ENCODE assay signal across 7 mouse cellular contexts in genomic region chr12:8884426-8885145, GRCm38 (mm10). TPM values are rescaled to one million over a fixed set of nuclear protein-coding genes. Genes with fewer than 3 reads are reported as not detected.
DNase-seq lines count a peak whose midpoint lies in the region; ATAC-seq and TF ChIP-seq lines count a peak whose summit lies in the region.

No protein-coding gene starts in this region.

- WGBS in limb, embryonic 11.5 days, result 19% methylated on average over 13 of the region's 13 CpGs

- H3K4me3 ChIP-seq in limb, embryonic 11.5 days (ENCODE audit: low read depth, low read length), result no peak overlapping the region

- ATAC-seq in limb, embryonic 11.5 days (ENCODE audit: insufficient number of reproducible peaks, low FRiP score, low TSS enrichment, low read depth), result peak; percentile 14; the same call in 1 of the 2 replicates
- ATAC-seq in erythroid progenitor cell, adult 5-6 weeks (replicated peaks; ENCODE audit: low FRiP score, poor library complexity, severe bottlenecking), result no peak

- no peak for TF ChIP-seq CTCF in brain, embryonic 14.5 days (IDR thresholded peaks at IDR 0.05; ENCODE audit: borderline replicate concordance, extremely low read depth, insufficient read depth, insufficient read length)

- H3K4me1 ChIP-seq in limb, embryonic 11.5 days (ENCODE audit: control insufficient read depth, insufficient read depth, low read length), result peaks cover 16% of the 10 kb centered on the region

- TF ChIP-seq POLR2A in brain, embryonic 14.5 days (IDR thresholded peaks at IDR 0.05; ENCODE audit: borderline replicate concordance, extremely low read depth, insufficient read depth, insufficient read length, poor library complexity, severe bottlenecking), result no peak

- peak overlapping the region; percentile 13; the same call in 1 of the 2 replicates for H3K4me2 ChIP-seq in limb, embryonic 11.5 days (ENCODE audit: low read depth, severe bottlenecking)

- H3K27ac ChIP-seq in limb, embryonic 11.5 days (replicated peaks; ENCODE audit: low read depth, low read length), result peak overlapping the region; percentile 43; the same call in 1 of the 2 replicates

- H3K36me3 ChIP-seq in limb, embryonic 11.5 days (ENCODE audit: control insufficient read depth, insufficient read depth, low read length), result no peaks in the 10 kb centered on the region

- H3K9ac ChIP-seq in limb, embryonic 11.5 days (ENCODE audit: low read length), result no peak overlapping the region

- H3K9me3 ChIP-seq in limb, embryonic 11.5 days (ENCODE audit: control insufficient read depth, low read length), result no peaks in the 10 kb centered on the region

- H3K27me3 ChIP-seq in limb, embryonic 11.5 days (ENCODE audit: control insufficient read depth, insufficient read depth, low read length), result no peaks in the 10 kb centered on the region

- peak; percentile 54 for DNase-seq in MN1 (ENCODE audit: low spot score)
- DNase-seq in brain, embryonic 14.5 days (ENCODE audit: low read depth), result peak; percentile 43
- peak; percentile 38 to 61 for DNase-seq in heart, adult 9 months (ENCODE audit: low spot score in 2 of 2)
- no peak for DNase-seq in limb, embryonic 11.5 days (ENCODE audit: low spot score)
- no peak for DNase-seq in spleen, postnatal 4 days (ENCODE audit: low spot score in 2 of 2)
- no peak for DNase-seq in frontal cortex, postnatal 14 days (ENCODE audit: low spot score in 2 of 2)

RNA-seq across cellular contexts. Expression of gene Laptm4a, which starts 36.9 kb away (rescaled TPM):
- polyA plus RNA-seq in brain, embryonic 14.5 days (2012; rRNA removed), result 253 and 322 TPM in 2 replicates
- polyA plus RNA-seq in limb, embryonic 11.5 days (2014; fragmentation: Nextera tagmentation; extraction: Ambion mirVana), result 202 and 212 TPM in 2 replicates
- 102 and 129 TPM in 2 replicates for total RNA-seq in erythroid progenitor cell, adult 5-6 weeks (2015; ENCODE audit: low replicate concordance)
- 123 and 145 TPM in 2 replicates for total RNA-seq in erythroid progenitor cell, adult 5-6 weeks (2017; ENCODE audit: low replicate concordance)

Comparison
In these comparisons a context has a peak if more than half of its experiments do, and no peak if none do; other contexts are left out.
1. DNase-seq: peak in MN1 (single experiment), brain, embryonic 14.5 days (single experiment) and heart, adult 9 months (2 of 2); none in limb, embryonic 11.5 days (single experiment), spleen, postnatal 4 days (0 of 2) and frontal cortex, postnatal 14 days (0 of 2).